Mouse (Mus musculus) forebrain, embryonic 16.5 days (tissue): ENCODE measurements around the gene Exoc8. TPM values are rescaled to one million over a fixed set of nuclear protein-coding genes. Genes with fewer than 3 reads are reported as not detected.

Source experiments
- ATAC-seq: fragments of 200-750 bp; cut with Nextera tagmentation; 2 replicates; pipeline ENCODE4 v1.8.0; 2017; ENCODE audit warnings: mild to moderate bottlenecking, moderate library complexity
- H3K27ac ChIP-seq: fragments of 300-500 bp; sonication (generic); 2 replicates; pipeline ENCODE4 v1.5.1; 2014; ENCODE audit warnings: low read length, control low read depth
- H3K27me3 ChIP-seq: fragments of 300-500 bp; sonication (generic); replicated peaks from 2 replicates; pipeline ENCODE4 v1.6.1; 2014; ENCODE audit warnings: low read length; ENCODE audit not compliant: control insufficient read depth, insufficient read depth
- H3K36me3 ChIP-seq: fragments of 300-500 bp; sonication (generic); 2 replicates; pipeline ENCODE4 v1.6.1; 2014; ENCODE audit not compliant: control insufficient read depth, insufficient read depth
- H3K4me1 ChIP-seq: fragments of 300-500 bp; sonication (generic); replicated peaks from 2 replicates; pipeline ENCODE4 v1.6.1; 2014; ENCODE audit warnings: low read length; ENCODE audit not compliant: control insufficient read depth, insufficient read depth
- H3K4me2 ChIP-seq: fragments of 300-500 bp; sonication (generic); 2 replicates; pipeline ENCODE4 v1.6.1; 2014; ENCODE audit warnings: mild to moderate bottlenecking, low read length, control low read depth
- H3K4me3 ChIP-seq: fragments of 300-500 bp; sonication (generic); replicated peaks from 2 replicates; pipeline ENCODE4 v1.5.1; 2014; ENCODE audit warnings: mild to moderate bottlenecking, low read length, control low read depth
- H3K9ac ChIP-seq: fragments of 300-500 bp; sonication (generic); replicated peaks from 2 replicates; pipeline ENCODE4 v1.6.1; 2014; ENCODE audit warnings: low read depth, low read length, control low read depth
- H3K9me3 ChIP-seq: fragments of 300-500 bp; sonication (generic); 2 replicates; pipeline ENCODE4 v1.6.1; 2016; ENCODE audit warnings: low read length; ENCODE audit not compliant: control insufficient read depth
- WGBS: fragments of 180-500 bp; shearing (Covaris S2); extraction: QIAGEN DNeasy Blood & Tissue Kit; methylation state at CpG from one replicate; pipeline ENCODE4 v1.1.7; 2014; 5-methylcytosine and 5-hydroxymethylcytosine counted together
- polyA plus RNA-seq: library from polyadenylated mRNA; unstranded; fragments of >200 nt; fragmentation: Nextera tagmentation; extraction: Ambion mirVana; gene quantifications from 2 replicates; pipeline ENCODE4 v1.2.1, GENCODE M21; 2015

Exoc8 gene
- polyA plus RNA-seq, 1 experiment from 2014 or later: 15.0 TPM

GRCm38 (mm10) chr8:124892596-124892995 is 4.9 kb downstream of the Exoc8 start:
- ATAC-seq: no peak
- Histone ChIP-seq H3K36me3 (peaks cover 18% of the 10 kb centered on the region), H3K4me3 (no peak overlapping the region), H3K27me3 (no peaks in the 10 kb centered on the region), H3K4me1 (peaks cover 23% of the 10 kb centered on the region), H3K4me2 (no peak overlapping the region), H3K27ac (no peak overlapping the region), H3K9ac (no peak overlapping the region), H3K9me3 (0 out of 2 replicates have a peak, but pooled peaks cover 3% of the 10 kb centered on the region)
- 71% methylated on average over 3 of the region's 3 CpGs for WGBS

GRCm38 (mm10) chr8:124888385-124888784 is 9.1 kb downstream of the Exoc8 start:
- H3K9ac ChIP-seq: no peak overlapping the region
- H3K27ac ChIP-seq: no peak overlapping the region
- WGBS: 96% methylated on average over 5 of the region's 5 CpGs
- 0 out of 2 replicates have a peak, but pooled peaks cover 3% of the 10 kb centered on the region for H3K9me3 ChIP-seq
- H3K36me3 ChIP-seq: peaks cover 43% of the 10 kb centered on the region
- ATAC-seq: no peak
- H3K4me1 ChIP-seq: peaks cover 2% of the 10 kb centered on the region; the same call in 1 of the 2 replicates
- H3K27me3 ChIP-seq: no peaks in the 10 kb centered on the region
- no peak overlapping the region for H3K4me2 ChIP-seq
- no peak overlapping the region for H3K4me3 ChIP-seq

GRCm38 (mm10) chr8:124878946-124879526 is 18.5 kb downstream of the Exoc8 start:
- Histone ChIP-seq H3K4me3 (no peak overlapping the region), H3K4me1 (no peaks in the 10 kb centered on the region), H3K36me3 (peaks cover 46% of the 10 kb centered on the region), H3K9ac (no peak overlapping the region), H3K27ac (no peak overlapping the region), H3K4me2 (no peak overlapping the region), H3K27me3 (no peaks in the 10 kb centered on the region), H3K9me3 (no peaks in the 10 kb centered on the region)
- ATAC-seq: no peak
- WGBS: 82% methylated on average over 10 of the region's 10 CpGs

DNA sequence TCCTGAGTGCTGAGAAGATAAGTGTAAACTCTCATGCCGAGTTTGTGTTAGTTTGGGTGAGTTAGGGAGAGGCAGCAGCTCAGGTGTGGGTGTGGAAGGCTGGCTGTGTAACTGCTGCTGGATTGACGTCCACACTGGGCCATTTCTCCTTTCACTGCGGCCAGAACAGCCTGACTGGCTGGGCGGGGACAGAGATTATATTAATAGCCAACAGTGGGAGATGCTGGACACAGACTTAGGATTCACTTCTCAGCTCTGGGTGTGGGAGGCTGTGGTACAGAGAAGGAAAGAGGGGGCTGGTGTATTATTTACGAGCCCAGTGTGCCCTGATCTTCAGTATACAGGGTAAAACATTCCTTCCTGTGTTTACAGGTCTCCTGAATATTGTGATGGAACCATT is 19.4 kb downstream of the Exoc8 start:
- no peak overlapping the region for H3K27ac ChIP-seq
- no peak for ATAC-seq
- H3K4me3 ChIP-seq: no peak overlapping the region
- no peaks in the 10 kb centered on the region for H3K9me3 ChIP-seq
- H3K9ac ChIP-seq: no peak overlapping the region
- WGBS: 92% methylated on average over 5 of the region's 5 CpGs
- H3K36me3 ChIP-seq: peaks cover 45% of the 10 kb centered on the region
- no peaks in the 10 kb centered on the region for H3K27me3 ChIP-seq
- H3K4me2 ChIP-seq: no peak overlapping the region
- no peaks in the 10 kb centered on the region for H3K4me1 ChIP-seq

DNA sequence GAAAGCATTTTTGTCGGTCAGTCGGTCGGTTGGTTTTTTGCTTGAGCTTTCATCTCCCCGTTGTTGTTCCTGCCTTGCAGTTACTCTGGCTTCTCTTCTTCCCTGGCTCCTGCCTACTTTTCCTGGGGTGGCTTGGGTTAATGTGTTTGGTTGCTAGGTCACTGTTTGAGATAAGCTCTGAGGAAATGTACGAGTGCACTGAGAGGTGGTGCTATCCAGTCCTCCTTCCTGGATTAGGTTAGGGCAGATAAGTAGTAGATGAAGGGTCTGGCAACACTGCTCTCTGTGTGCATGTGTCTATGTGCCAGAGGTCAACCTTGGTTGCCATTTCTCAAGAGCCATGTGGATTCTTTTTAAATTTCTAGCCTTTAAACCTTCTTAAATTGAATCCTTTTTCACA is 24.8 kb downstream of the Exoc8 start:
- Histone ChIP-seq H3K4me2 (no peak overlapping the region), H3K36me3 (peaks cover 27% of the 10 kb centered on the region)
- WGBS: 94% methylated on average over 5 of the region's 5 CpGs

DNA sequence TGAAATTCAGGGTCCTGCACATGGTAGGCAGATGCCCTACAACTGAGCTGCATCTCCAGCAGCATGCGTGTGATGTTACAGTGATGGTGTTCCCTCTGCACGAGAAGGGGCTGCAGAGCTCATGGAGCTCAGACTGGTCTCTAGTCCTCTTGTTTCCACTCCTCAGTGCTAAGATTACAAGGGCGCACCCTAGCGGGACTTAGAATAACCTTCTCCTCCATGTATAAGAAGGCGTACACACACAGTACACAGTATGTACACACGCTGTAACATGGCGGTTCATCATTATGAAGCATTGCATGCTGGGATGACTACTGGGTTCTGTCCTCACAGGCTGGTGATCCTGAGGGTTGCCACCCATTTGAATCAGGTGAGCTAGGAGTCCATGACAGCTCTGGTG is 25.4 kb downstream of the Exoc8 start:
- H3K4me2 ChIP-seq: no peak overlapping the region
- no peaks in the 10 kb centered on the region for H3K9me3 ChIP-seq
- no peaks in the 10 kb centered on the region for H3K4me1 ChIP-seq
- peaks cover 25% of the 10 kb centered on the region for H3K36me3 ChIP-seq
- no peak overlapping the region for H3K27ac ChIP-seq
- no peaks in the 10 kb centered on the region for H3K27me3 ChIP-seq
- no peak overlapping the region for H3K9ac ChIP-seq
- ATAC-seq: no peak
- WGBS: 95% methylated on average over 7 of the region's 7 CpGs
- H3K4me3 ChIP-seq: no peak overlapping the region

More for the DNA sequence above, 24.8 kb downstream of the Exoc8 start:
- Histone ChIP-seq H3K27ac (no peak overlapping the region), H3K9ac (no peak overlapping the region), H3K4me3 (no peak overlapping the region), H3K9me3 (no peaks in the 10 kb centered on the region), H3K4me1 (no peaks in the 10 kb centered on the region), H3K27me3 (no peaks in the 10 kb centered on the region)
- no peak for ATAC-seq

DNA sequence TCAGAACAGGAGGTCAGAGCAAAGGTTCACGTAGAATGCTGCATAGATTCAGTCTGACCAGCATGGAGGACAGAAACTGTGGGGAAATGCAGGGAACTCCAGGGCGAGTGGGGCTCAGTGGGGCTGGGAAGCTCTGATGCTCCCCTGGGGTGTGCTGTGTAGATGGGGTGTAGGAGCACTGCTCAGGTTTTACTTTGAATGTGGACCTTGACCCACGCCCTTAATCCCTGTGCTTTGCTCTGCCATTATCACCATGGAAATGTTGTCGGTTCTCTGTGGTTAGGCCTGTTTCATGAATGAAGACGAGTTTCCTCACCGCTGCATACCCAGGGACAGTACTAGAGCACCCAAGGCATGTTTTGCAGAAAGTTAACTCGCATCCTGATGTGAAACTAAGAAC is 26.0 kb downstream of the Exoc8 start:
- Histone ChIP-seq H3K4me3 (no peak overlapping the region), H3K36me3 (peaks cover 20% of the 10 kb centered on the region), H3K9ac (no peak overlapping the region), H3K9me3 (no peaks in the 10 kb centered on the region), H3K27ac (no peak overlapping the region), H3K4me2 (no peak overlapping the region), H3K27me3 (no peaks in the 10 kb centered on the region), H3K4me1 (no peaks in the 10 kb centered on the region)
- 91% methylated on average over 7 of the region's 7 CpGs for WGBS
- ATAC-seq: no peak

- ATAC-seq: no peak
- Histone ChIP-seq H3K4me1 (no peaks in the 10 kb centered on the region), H3K4me2 (no peak overlapping the region), H3K27ac (no peak overlapping the region), H3K9ac (no peak overlapping the region), H3K4me3 (no peak overlapping the region), H3K36me3 (peaks cover 18% of the 10 kb centered on the region), H3K9me3 (no peaks in the 10 kb centered on the region), H3K27me3 (no peaks in the 10 kb centered on the region)
- 86% methylated on average over 6 of the region's 6 CpGs for WGBS
Observed at GRCm38 (mm10) chr8:124869708-124870107, 27.8 kb downstream of the Exoc8 start.

DNA sequence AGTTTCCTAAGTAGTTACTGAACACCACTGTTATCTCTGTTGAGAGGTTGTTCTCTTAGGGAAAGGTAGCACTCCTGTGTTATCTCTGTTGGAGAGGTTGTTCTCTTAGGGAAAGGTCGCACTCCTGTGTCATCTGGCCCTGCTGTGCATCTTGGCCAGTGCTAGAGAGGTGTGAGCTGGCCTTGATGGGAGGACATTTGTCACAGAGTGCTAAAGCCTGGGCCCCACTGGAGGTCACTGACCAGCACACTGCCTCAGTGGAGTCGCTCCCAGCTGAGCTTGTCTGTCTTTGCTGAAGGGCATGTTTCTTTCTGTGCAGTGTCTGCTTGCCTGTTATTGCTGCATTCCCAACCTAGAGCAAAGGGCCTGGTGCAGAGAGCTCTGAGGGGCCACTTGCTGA is 30.4 kb downstream of the Exoc8 start:
- no peak for ATAC-seq
- H3K9me3 ChIP-seq: no peaks in the 10 kb centered on the region
- H3K4me2 ChIP-seq: no peak overlapping the region
- no peak overlapping the region for H3K4me3 ChIP-seq
- peaks cover 12% of the 10 kb centered on the region for H3K4me1 ChIP-seq
- no peak overlapping the region for H3K27ac ChIP-seq
- no peak overlapping the region for H3K9ac ChIP-seq
- WGBS: 96% methylated on average over 2 of the region's 2 CpGs
- H3K27me3 ChIP-seq: no peaks in the 10 kb centered on the region
- H3K36me3 ChIP-seq: peaks cover 8% of the 10 kb centered on the region

GRCm38 (mm10) chr8:124866669-124867068 is 30.8 kb downstream of the Exoc8 start:
- Histone ChIP-seq H3K27ac (no peak overlapping the region), H3K4me1 (peaks cover 16% of the 10 kb centered on the region), H3K9ac (no peak overlapping the region), H3K27me3 (no peaks in the 10 kb centered on the region), H3K36me3 (peaks cover 4% of the 10 kb centered on the region), H3K4me3 (no peak overlapping the region), H3K9me3 (no peaks in the 10 kb centered on the region), H3K4me2 (no peak overlapping the region)
- 87% methylated on average over 3 of the region's 3 CpGs for WGBS
- no peak for ATAC-seq
